Mouse (Mus musculus) hindlimb bud, embryonic 11.5 days (tissue): ENCODE measurements around the gene Hcn3.

Source experiments
- DNase-seq: peaks from one replicate; pipeline ENCODE4 v3.0.0-alpha.2; 2012; ENCODE audit warnings: low read depth, low spot score; ENCODE audit errors: extremely low spot score

The Hcn3 gene

GRCm38 (mm10) chr3:89101459-89101811 is 58.6 kb downstream of the Hcn3 start:
- DNase-seq, result no peak

- no peak for DNase-seq
Measured at GRCm38 (mm10) chr3:89100811-89101210, 59.2 kb downstream of the Hcn3 start, which contains the start of gene Gm43738. Gene Gm43738 (minus strand): TSS chr3:89101099.
